Mouse (Mus musculus): ENCODE measurements around the gene Zrsr1.

Zrsr1 gene

DNA sequence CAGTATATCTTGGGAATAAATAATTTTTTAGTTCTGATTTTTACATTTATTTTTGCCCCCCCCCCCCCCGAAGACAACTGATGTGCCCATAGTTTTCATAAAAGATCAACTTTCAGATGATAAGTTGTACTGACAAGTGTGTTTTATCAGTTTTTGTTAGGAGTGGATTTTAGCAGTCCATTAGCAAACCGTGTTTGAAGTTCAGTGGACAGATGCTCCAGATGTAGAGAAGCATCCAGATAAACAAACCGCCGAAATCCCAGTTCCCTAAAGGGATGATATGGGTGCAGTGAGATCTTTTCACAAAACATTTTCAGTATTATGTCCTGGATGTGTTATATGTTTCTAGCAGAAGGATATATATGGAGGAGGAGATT, 37.0 kb downstream of the Zrsr1 start:
- no peak for DNase-seq (ENCODE audit: low spot score)

DNA sequence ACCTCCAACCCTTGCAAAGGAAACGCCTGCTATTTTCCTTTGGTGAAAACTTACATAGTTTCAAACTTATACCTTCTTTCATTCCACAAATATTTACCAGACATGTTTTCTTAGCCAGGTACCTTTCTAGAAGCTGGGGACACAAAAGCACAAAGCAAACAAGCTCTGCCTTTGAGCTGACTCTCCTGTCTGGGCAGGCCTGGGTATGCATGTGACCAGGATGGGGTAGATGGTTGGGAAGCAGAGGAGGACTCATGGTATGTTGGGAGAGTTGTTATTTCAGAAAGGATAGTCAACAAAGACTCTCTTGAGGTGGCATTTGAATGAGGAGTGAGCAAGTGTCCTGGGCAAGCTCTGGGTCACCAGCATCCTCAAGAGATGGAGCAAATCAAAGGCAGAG, 41.3 kb downstream of the Zrsr1 start:
- DNase-seq (ENCODE audit: low spot score) = no peak

DNA sequence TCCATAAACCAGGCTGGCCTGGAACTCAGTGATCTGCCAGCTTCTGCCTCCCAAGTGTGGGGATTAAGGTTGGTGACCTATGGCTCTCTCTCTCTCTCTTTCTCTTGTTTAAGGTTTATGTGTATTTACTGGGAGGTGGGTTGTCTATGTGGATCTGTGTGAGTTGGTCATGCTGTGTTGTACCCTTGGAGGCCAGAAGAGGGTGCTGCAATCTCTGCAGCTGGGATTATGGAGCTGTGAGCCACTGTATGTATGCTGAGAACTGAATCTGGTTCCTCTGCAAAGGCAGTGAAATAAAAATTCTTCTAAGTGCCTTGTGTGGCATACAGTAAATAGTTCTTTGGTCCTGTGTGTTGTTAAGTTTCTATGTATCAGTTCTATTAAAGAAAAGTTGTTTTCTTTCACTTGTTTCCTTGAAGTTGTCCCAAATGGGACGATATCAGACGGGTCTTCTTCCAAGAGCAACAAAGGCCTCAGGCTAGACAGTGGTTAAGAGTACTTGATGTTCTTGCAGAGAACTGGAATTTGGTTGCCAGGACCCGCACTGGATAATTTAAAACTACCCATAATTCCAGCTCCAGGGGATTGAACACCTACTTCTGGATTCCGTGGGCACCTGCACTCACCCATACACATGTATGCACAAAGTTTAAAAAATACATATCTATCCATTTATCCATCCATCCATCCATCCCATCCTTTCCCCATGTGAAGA, 41.9 kb downstream of the Zrsr1 start:
- no peak for DNase-seq (ENCODE audit: low spot score)

DNA sequence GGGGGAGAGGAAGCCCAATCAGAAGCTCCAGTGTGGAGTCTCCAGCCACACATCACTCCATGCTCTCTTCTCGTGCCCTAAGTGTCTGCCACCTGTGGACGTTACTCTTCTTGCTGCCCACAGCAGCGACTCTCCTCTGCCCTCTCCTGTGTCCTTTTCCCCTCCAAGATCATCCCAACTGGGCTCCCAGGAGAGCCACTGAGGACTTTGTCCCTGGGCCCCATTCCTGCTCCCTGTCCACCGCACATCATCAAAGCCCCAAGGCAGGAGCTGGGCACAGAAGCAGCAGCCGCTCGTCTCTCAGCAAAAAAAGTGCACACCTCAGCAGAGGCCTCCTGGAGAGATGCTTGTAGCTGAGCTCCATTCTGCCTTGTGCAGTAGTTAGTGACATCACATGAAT, 43.2 kb downstream of the Zrsr1 start:
- no peak for DNase-seq (ENCODE audit: low spot score)

DNA sequence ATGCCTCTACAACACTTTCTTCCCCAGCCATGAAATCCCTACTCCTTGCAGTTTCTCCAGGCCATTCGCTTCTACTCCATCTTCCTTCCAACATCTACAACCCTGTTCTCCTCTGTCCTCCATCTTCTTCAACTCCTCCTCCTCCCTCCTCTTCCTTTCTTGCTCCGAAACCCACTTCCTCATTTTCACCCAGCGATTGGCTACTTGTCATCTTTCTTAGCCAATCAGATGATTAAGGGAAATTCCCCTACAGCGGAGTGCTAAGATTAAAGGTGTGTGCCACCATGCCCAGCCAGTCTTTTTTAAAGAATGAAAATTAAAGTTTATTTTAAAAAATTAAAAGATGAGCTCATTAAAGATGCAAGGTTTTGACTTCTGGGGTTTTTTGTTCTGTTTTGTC, 46.1 kb downstream of the Zrsr1 start:
- DNase-seq (ENCODE audit: low spot score) = no peak

DNA sequence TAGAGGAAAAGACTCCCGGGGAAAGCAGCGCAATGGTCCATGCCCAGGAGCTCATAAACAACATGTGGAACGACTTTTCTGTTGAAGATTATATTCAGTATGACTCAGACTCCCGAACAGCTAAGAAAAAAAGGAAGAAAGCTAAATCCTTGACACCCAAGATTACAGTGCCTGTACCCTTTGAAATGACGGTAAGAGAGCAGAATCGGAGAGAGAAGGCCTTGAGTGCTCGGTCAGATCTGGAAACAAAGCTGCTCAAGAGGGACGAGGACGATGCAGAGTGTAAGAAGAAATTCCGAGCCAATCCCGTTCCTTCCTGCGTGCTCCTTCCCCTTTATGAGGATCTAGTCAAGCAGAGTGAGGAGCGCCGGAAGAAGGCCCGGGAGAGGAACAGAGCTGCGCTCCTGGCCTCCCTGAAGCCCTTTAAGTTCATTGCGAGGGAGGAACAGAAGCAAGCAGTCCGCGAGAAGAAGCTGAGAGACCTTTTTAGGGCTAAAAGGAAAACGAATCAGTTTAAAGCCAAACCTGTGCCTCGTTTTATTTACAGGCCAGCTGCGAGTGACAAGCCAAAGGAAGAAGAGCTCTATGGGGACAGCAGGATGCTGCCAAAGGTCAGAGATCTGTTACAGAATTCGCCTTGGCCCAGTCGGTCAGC, 48.4 kb downstream of the Zrsr1 start:
- DNase-seq (ENCODE audit: low spot score) = no peak

DNA sequence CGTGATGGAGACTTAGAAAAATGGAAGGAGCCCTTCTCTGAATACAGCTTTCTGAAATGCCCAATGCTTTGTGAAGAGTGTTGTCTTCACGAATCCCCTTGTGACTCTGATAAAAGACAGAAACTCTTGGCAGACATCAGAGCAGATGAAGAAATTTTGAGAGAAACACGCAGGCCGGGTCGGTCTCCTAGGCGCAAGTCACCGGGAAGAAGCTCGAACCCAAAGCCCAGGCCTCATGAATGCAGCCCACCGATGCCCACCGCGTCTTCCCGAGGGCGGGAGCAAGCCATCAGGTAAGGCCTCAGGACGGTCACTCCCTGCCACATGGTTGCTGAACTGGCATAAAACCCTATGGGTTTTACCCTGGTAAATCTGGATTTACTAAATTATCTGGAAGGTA, 49.0 kb downstream of the Zrsr1 start:
- DNase-seq (ENCODE audit: low spot score) = no peak

DNA sequence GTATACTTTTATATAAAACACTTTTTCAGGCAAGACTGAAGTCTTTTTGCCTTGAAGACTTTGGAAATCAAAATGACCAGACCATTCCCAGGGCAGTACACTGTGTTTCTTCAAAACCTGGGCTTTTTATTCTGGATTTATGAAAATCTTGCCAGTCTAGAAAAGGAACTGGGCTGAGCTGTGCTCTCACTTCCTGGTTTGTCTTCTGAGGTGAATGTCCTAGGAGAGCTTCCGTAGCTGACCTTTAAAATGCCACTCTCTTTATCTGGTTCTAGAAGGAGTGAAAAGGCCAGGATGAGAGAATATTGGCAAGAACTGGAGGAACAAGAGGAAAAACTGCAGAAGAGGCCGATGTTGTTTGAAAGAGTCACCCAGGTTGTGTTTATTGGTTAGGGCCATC, 51.4 kb downstream of the Zrsr1 start:
- no peak for DNase-seq (ENCODE audit: low spot score)

DNA sequence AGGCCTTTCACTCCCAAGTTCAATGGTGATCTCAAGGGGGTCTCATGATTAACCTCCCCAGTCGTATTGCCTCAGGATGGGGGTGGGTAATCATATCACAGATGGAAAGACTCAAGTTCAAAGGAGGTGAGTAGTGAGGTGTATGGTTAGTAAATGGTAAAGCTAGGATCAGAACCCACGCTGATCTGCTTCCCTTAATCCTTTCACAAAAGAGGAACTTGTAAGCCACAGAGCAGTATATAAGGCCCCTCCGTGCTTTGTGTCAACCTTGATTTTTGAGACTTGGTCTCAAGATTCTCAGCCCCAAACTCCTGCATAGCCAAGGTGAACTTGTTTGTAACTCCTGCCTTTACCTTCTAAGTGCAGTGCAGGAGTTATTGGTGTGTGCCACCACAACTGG, 52.4 kb downstream of the Zrsr1 start:
- DNase-seq (ENCODE audit: low spot score) = no peak

Measured in left cerebral cortex, adult 11 months (tissue).